Comparison of ENCODE assay signal across 17 mouse cellular contexts in the genomic region with DNA sequence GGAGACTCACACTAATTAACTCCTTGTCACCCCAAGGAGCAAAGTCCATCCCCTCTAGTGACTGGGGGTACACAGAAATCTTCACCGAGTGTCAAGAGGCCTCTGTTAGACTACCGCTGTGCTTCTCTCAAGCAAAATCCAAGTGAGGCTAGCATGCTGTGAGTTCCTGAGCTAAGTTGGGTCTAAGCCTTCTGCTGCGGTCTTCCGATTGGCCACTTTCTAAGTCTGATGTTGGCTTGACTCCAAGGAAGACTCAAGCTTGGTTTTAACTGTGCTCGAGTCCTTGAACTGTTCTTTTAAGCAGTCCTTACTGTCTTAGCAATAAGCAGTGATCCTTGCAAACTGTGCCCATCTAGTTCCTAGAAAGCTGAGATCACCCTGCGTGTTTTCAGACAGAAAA. TPM values are rescaled to one million over a fixed set of nuclear protein-coding genes. Genes with fewer than 3 reads are reported as not detected.
DNase-seq lines count a peak whose midpoint lies in the region; ATAC-seq and TF ChIP-seq lines count a peak whose summit lies in the region.
"Had no signal": no experiment of that assay in that cellular context is flagged by ENCODE, and none has a peak within 500 bp of the region (broad histone marks: within the 10 kb centered on the region; RNA-seq: fewer than 3 reads in every experiment).

No protein-coding gene starts in this region.

- ATAC-seq in lung, embryonic 14.5 days (ENCODE audit: insufficient read depth) = 0 out of 2 replicates have a peak, but pooled peaks have one; percentile 41
- ATAC-seq: forebrain, embryonic 15.5 days; intestine, embryonic 16.5 days had no signal

- no peak for TF ChIP-seq CTCF in lung, embryonic 14.5 days (IDR thresholded peaks at IDR 0.05; ENCODE audit: low read depth)

- intact Hi-C loops in heart, postnatal 25 days (cut with DNase I) = no loop called here

- DNase-seq in adrenal gland, adult 2 months = peak; percentile 17
- no peak for DNase-seq in adrenal gland, postnatal 10 days
- DNase-seq in heart, adult 11 months = peak; percentile 76
- no peak for DNase-seq in heart, postnatal 25 days (ENCODE audit: low spot score)
- DNase-seq in lung, embryonic 14.5 days = peak; percentile 47
- no peak for DNase-seq in lung, postnatal 25 days (ENCODE audit: low spot score)
- no peak for DNase-seq in liver
- DNase-seq: cerebellum, adult 18-20 months; cerebellum, adult 9-11 months; cerebellum, postnatal 36 days; gastrocnemius, postnatal 14 days; heart, postnatal 36 days had no signal

- 62% methylated on average over 6 of the region's 6 CpGs for WGBS in lung, embryonic 14.5 days

- no peaks in the 10 kb centered on the region for H3K4me1 ChIP-seq in lung, embryonic 14.5 days (ENCODE audit: insufficient read depth)
- H3K4me1 ChIP-seq: forebrain, embryonic 15.5 days; heart, embryonic 12.5 days; hindbrain, embryonic 15.5 days had no signal

- no peaks in the 10 kb centered on the region for H3K27me3 ChIP-seq in lung, embryonic 14.5 days (ENCODE audit: insufficient read depth, low read length)
- H3K27me3 ChIP-seq: CH12.LX; forebrain, embryonic 15.5 days; heart, embryonic 12.5 days; hindbrain, embryonic 15.5 days had no signal

- no peak overlapping the region for H3K4me2 ChIP-seq in lung, embryonic 14.5 days
- H3K4me2 ChIP-seq: forebrain, embryonic 15.5 days; heart, embryonic 12.5 days; hindbrain, embryonic 15.5 days had no signal

- H3K36me3 ChIP-seq in lung, embryonic 14.5 days (ENCODE audit: insufficient read depth) = no peaks in the 10 kb centered on the region

- H3K9ac ChIP-seq in lung, embryonic 14.5 days = no peak overlapping the region
- H3K9ac ChIP-seq: forebrain, embryonic 15.5 days; heart, embryonic 12.5 days; hindbrain, embryonic 15.5 days had no signal

- H3K9me3 ChIP-seq in lung, embryonic 14.5 days (ENCODE audit: low read depth, low read length) = no peaks in the 10 kb centered on the region
- H3K9me3 ChIP-seq: forebrain, embryonic 15.5 days; heart, embryonic 12.5 days; hindbrain, embryonic 15.5 days had no signal

- no peak overlapping the region for H3K27ac ChIP-seq in lung, embryonic 14.5 days (ENCODE audit: low read depth)
- H3K27ac ChIP-seq: forebrain, embryonic 15.5 days; hindbrain, embryonic 15.5 days had no signal

- no peak overlapping the region for H3K4me3 ChIP-seq in lung, embryonic 14.5 days (ENCODE audit: low read depth, low read length)
- H3K4me3 ChIP-seq: forebrain, embryonic 15.5 days; heart, embryonic 12.5 days; hindbrain, embryonic 15.5 days had no signal

RNA-seq across cellular contexts. Expression of a gene that starts 45.7 kb away (rescaled TPM):
- total RNA-seq in adrenal gland, adult 2 months (2021) = 100 to 1,000 TPM; 118 to 551 TPM
- 10.2 and 29.5 TPM in 2 replicates for polyA plus RNA-seq in adrenal gland, adult 2 months (2012; rRNA removed)
- 100 to 1,000 TPM in 1 of 2 experiments, 10 to 100 TPM in 1; 80.4 to 108 TPM for total RNA-seq in adrenal gland, postnatal 10 days (2021)
- total RNA-seq in heart, postnatal 25 days (2021) = under 1 TPM; 0.34 to 0.45 TPM
- 42.5 and 46.1 TPM in 2 replicates for polyA plus RNA-seq in lung, embryonic 14.5 days (2014; fragmentation: Nextera tagmentation; extraction: Ambion mirVana)
- total RNA-seq: CH12.LX had no signal

Comparison
In these comparisons a context has a peak if more than half of its experiments do, and no peak if none do; other contexts are left out.
1. DNase-seq: peak in adrenal gland, adult 2 months (single experiment), heart, adult 11 months (single experiment) and lung, embryonic 14.5 days (single experiment); none in adrenal gland, postnatal 10 days (single experiment), heart, postnatal 25 days (single experiment), lung, postnatal 25 days (single experiment) and liver (single experiment).
2. RNA of a gene that starts 45.7 kb away (total RNA-seq): 118 to 551 TPM in adrenal gland, adult 2 months and 80.4 to 108 TPM in adrenal gland, postnatal 10 days; 0.34 to 0.45 TPM in heart, postnatal 25 days; every median in the first group is over 10 times any median in the second.